Mouse (Mus musculus) adipose tissue, adult 10 weeks (tissue): ENCODE results near the gene Lyve1. TPM values are rescaled to one million over a fixed set of nuclear protein-coding genes. Genes with fewer than 3 reads are reported as not detected.

Experiments used
- polyA plus RNA-seq: library from polyadenylated mRNA; stranded (reverse); fragments of 350-450 nt; fragmentation: Illumina TruSeq; extraction: RNeasy Lipid Tissue Mini Kit (QIAGEN cat#74804); gene quantifications from one replicate; pipeline ENCODE4 v1.2.3, GENCODE M21; 2014; ENCODE audit warnings: low read depth, low replicate concordance

The Lyve1 gene
- 26.7 TPM for polyA plus RNA-seq

GRCm38 (mm10) chr7:110862751-110863289 lies at the start of gene Lyve1:
Gene Lyve1, minus strand, starts transcription at chr7:110863239.

GRCm38 (mm10) chr7:110843916-110844874 lies 18.8 kb downstream of the Lyve1 start, which contains the start of gene Rnf141:
Gene Rnf141, minus strand, starts transcription at chr7:110844457.

Other genes starting within 250 kb of the Lyve1 start
- 29.0 TPM for gene Sbf2, start 248.3 kb downstream of the Lyve1 start, polyA plus RNA-seq
- gene Adm, start 235.6 kb downstream of the Lyve1 start, polyA plus RNA-seq: 11.4 TPM
- gene Ampd3, start 95.0 kb downstream of the Lyve1 start, polyA plus RNA-seq: 21.4 TPM
- gene Rnf141, start 18.8 kb downstream of the Lyve1 start, polyA plus RNA-seq: 35.3 TPM
- gene Mrvi1, start 119.2 kb upstream of the Lyve1 start, polyA plus RNA-seq: 17.5 TPM
- gene Ctr9, start 165.7 kb upstream of the Lyve1 start, polyA plus RNA-seq: 24.5 TPM
- 389 TPM for gene Eif4g2, start 219.8 kb upstream of the Lyve1 start, polyA plus RNA-seq